Mouse (Mus musculus) bone marrow macrophage, adult 2 months (primary cell): ENCODE data around the gene Krt6b.

Experiments
- CTCF ChIP-seq: IDR thresholded peaks from 2 replicates; pipeline ENCODE4 v1.5.1; 2012; ENCODE audit warnings: low read depth, mild to moderate bottlenecking, low read length, moderate library complexity
- POLR2A ChIP-seq: IDR thresholded peaks from 2 replicates; pipeline ENCODE4 v1.6.1; 2012; ENCODE audit warnings: mild to moderate bottlenecking, low read depth, low read length, borderline replicate concordance

DNA sequence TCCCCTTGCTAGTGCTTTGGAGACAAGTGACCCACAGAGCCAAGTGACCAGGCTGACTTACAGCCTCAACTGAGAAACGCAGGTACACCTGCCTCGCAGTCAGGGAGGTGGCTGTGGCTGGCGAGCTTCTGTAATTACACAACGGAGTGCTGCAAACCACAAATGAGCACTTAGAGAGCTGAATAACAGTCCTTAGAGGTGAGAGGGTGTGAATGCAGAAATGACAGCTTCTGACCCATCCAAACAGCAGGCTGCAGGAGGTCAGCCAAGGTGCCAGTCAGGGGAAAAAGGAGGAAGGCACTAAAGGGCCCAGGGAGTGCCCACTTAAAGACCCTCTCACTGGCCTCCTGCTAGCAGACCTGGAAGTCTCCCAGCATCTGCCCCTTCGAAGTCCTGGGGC lies 44.6 kb upstream of the Krt6b start:
- TF ChIP-seq CTCF (no peak), POLR2A (no peak)
